Mouse (Mus musculus) c-Kit-negative CD71-positive TER-119-positive erythroid progenitor cells, embryonic 14.5 days (primary cell): ENCODE data around the gene Asb17.

ENCODE experiments used
- DNase-seq: peaks from one replicate; pipeline ENCODE4 v3.0.0-alpha.2; 2013; ENCODE audit warnings: low read depth, low spot score

The Asb17 gene

GRCm38 (mm10) chr3:153888141-153888540 lies 44.1 kb downstream of the Asb17 start:
- DNase-seq: no peak

GRCm38 (mm10) chr3:153889188-153889781 lies 45.3 kb downstream of the Asb17 start:
- no peak for DNase-seq

GRCm38 (mm10) chr3:153895454-153895853 lies 51.4 kb downstream of the Asb17 start:
- no peak for DNase-seq

- DNase-seq: no peak
These were observed 53.2 kb downstream of the Asb17 start for GRCm38 (mm10) chr3:153897216-153897615.

- DNase-seq: no peak
These were observed 57.9 kb downstream of the Asb17 start for GRCm38 (mm10) chr3:153901904-153902303.

GRCm38 (mm10) chr3:153902595-153902994 lies 58.6 kb downstream of the Asb17 start:
- DNase-seq: no peak

- DNase-seq: no peak
These were observed 60.6 kb downstream of the Asb17 start for GRCm38 (mm10) chr3:153904586-153904985.
